Mouse (Mus musculus): ENCODE data around the gene Hoxc12. TPM values are rescaled to one million over a fixed set of nuclear protein-coding genes. Genes with fewer than 3 reads are reported as not detected.

The Hoxc12 gene
- polyA plus RNA-seq, 1 experiment from 2014 or later = not detected

DNA sequence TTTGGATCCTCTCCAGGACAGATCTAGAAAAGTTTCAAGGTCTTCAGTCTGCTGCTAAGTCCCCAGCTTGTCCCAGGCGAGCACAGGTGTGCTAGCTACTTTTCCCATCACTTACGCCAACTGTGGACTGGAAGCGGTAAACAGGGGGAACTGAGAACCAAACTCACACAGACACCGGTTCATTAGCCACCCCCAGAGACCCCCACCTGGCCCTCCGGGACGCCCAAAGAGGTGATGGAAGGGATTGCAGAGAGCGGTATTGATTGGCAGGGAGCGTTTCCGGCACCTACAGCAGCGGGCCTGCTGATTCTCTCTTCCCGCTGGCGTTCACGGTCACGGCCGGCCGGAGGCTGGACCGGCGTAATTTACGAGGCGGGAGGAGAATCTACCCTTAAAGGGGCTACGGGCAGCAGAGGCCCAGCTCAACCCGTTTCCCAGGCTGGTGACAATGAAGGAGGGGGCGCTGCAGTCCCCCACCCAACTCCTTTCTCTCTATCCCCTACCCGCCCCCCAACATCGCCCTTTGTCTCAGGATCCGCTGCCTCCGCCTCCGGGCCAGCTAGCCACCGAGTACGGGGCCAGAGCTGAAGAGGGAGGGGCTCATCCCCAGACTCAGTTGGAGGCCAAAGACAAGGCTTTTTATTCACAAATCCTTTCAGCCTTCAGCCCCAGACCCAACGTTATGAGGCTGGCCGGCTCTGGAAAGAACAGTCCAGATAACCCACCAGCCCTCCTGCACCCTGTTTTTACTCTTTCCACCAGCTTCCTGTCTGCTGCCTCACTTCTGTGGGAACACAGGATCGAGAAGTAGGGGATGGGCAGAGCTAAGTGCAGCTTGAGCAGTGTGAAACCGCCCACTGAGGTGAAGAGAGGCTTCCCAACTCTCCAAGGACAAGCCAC lies 2.9 kb downstream of the Hoxc12 start:
- peaks cover 13% of the 10 kb centered on the region; the same call in 1 of the 2 replicates for H3K4me1 ChIP-seq
- no peaks in the 10 kb centered on the region for H3K9me3 ChIP-seq
- H3K4me2 ChIP-seq = no peak overlapping the region
- no peak overlapping the region for H3K4me3 ChIP-seq
- ATAC-seq (ENCODE audit: extremely low read depth, insufficient number of reproducible peaks, low FRiP score, low TSS enrichment) = no peak
- H3K27me3 ChIP-seq (replicated peaks) = peaks cover 100% of the 10 kb centered on the region
- 1% methylated on average over 30 of the region's 34 CpGs for WGBS
- H3K36me3 ChIP-seq = no peaks in the 10 kb centered on the region
- no peak overlapping the region for H3K27ac ChIP-seq (replicated peaks)
- no peak overlapping the region for H3K9ac ChIP-seq

DNA sequence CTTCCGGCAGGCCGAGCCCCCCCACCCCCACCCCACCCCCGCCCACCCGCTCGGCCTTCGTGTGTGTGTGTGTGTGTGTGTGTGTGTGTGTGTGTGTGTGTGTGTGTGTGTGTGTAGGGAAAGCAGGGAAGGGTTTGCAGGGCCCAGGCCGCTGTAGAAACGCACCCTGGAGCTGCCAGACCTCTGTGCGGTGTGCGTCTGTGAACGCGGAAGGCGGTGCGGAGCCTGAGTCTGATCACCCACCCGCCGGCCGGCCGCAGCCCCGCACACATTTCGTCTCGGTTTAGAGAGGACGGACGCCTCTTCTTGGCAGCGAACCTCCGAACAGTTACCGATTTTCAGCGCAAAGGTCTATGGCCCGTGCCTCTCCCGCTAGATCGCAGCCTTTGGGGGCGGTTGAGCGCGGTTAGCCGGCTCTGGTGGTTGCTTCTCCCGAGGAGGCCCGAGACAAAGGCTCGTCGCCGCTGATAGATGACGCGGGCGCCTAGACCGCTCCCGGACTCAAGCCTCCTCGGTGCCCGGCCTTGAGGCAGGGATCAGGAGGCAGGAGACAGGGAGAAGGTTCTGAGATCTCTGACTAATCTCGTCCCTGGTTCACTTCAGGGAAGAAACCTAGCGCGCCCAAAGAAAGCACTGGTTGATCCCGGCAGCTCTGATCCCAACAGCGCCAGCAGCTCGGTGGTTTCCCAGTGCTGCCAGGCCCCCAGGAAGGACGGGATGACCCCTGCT lies 6.3 kb downstream of the Hoxc12 start:
- Histone ChIP-seq H3K4me3 (peak overlapping the region; percentile 40), H3K27me3 (replicated peaks) (peaks cover 100% of the 10 kb centered on the region), H3K27ac (replicated peaks) (no peak overlapping the region), H3K4me2 (peak overlapping the region; percentile 66), H3K9ac (0 out of 2 replicates have a peak overlapping the region, but pooled peaks have one; percentile 50), H3K36me3 (no peaks in the 10 kb centered on the region), H3K9me3 (no peaks in the 10 kb centered on the region), H3K4me1 (peaks cover 6% of the 10 kb centered on the region; the same call in 1 of the 2 replicates)
- no peak for ATAC-seq (ENCODE audit: extremely low read depth, insufficient number of reproducible peaks, low FRiP score, low TSS enrichment)
- 1% methylated on average over 53 of the region's 53 CpGs for WGBS

DNA sequence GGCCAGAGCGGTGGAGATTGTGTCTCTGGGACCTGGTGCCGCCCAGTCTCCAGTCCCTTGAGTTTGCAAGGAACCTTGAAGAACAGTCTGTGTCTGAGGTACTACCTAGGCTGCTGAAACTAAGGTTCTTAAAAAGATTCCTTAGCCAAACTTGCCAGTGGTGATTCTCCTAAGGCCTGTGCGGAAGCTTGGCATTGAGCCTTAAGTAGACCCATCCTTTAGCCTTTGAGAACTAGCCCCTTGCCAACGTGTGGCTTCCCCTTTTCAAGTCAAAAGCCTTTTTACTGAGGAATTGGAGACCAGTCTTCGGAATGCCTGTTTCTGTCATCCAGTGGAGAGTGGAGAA lies 6.9 kb downstream of the Hoxc12 start:
- Histone ChIP-seq H3K4me3 (peak overlapping the region; percentile 40), H3K27me3 (replicated peaks) (peaks cover 100% of the 10 kb centered on the region), H3K9me3 (no peaks in the 10 kb centered on the region), H3K9ac (no peak overlapping the region), H3K4me1 (peaks cover 6% of the 10 kb centered on the region; the same call in 1 of the 2 replicates), H3K4me2 (peak overlapping the region; percentile 66), H3K36me3 (no peaks in the 10 kb centered on the region), H3K27ac (replicated peaks) (no peak overlapping the region)
- WGBS = 3% methylated on average over 5 of the region's 5 CpGs
- no peak for ATAC-seq (ENCODE audit: extremely low read depth, insufficient number of reproducible peaks, low FRiP score, low TSS enrichment)

DNA sequence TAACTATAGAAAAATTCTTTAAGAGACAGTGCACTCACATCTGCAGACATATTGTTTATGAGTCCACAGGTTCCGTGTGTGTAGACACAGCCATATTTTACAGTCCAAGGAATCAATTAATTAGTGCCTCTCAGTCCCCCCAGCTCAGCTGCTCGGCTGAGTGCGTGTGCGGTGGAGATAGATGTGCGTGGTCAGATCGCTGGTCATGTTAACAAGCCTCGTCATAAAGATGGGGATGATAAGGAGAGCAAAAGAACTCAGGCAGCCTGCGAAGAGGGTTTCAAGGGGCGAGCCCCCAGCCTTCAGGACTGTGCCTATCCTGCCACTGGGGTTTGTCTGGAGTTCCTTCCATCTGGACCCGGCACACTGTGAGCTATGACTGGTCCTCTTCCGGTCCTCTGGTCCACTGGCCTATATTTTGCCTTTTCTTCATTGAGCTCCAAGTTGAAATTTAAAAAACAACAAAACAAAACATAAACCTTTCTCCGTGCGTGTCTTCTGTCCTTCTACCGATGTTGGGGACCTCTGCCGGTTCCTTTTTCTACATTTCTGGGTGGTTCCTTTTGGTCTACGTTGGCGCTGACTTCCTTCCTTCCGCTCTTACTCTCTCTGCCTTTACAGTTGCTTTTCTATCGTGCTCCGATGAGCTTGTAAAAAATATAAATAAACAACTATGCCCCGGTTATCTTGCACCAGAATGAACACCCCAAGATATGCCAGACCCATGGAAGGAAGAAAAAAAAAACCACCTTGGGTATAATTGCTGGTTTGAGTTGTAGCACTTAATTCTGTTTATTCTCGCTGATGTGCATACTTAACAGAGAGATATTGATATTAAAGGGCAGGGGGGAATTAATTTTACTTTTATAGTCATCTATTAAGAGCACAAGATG lies 8.9 kb downstream of the Hoxc12 start:
- H3K27ac ChIP-seq (replicated peaks) = no peak overlapping the region
- H3K9ac ChIP-seq = no peak overlapping the region
- no peaks in the 10 kb centered on the region for H3K9me3 ChIP-seq
- no peak overlapping the region for H3K4me2 ChIP-seq
- peaks cover 6% of the 10 kb centered on the region; the same call in 1 of the 2 replicates for H3K4me1 ChIP-seq
- H3K27me3 ChIP-seq (replicated peaks) = peaks cover 100% of the 10 kb centered on the region
- no peak overlapping the region for H3K4me3 ChIP-seq
- WGBS = 12% methylated on average over 22 of the region's 22 CpGs
- H3K36me3 ChIP-seq = no peaks in the 10 kb centered on the region
- ATAC-seq (ENCODE audit: extremely low read depth, insufficient number of reproducible peaks, low FRiP score, low TSS enrichment) = no peak

DNA sequence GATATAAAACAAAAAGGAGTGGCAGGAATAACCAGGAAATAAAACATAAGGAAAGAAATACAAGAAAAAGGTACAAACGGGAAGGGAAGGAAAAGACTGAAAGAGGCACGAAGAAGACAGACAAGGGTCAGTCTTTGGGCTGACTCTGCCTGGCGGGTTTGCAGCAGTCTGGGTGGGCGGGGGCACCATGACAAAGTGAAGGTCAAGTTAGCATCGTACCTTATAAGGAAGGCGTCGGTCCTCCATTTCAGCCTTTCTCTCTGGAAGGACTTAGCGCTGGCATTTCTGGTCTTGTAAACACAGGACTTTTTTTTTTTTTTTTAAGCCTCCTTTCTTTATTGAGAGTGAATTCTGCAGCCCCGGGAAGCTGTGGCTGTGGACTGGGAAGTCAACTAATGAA lies 10.7 kb downstream of the Hoxc12 start:
- no peak for ATAC-seq (ENCODE audit: extremely low read depth, insufficient number of reproducible peaks, low FRiP score, low TSS enrichment)

GRCm38 (mm10) chr15:102948842-102949241 lies 12.3 kb downstream of the Hoxc12 start:
- Histone ChIP-seq H3K4me1 (no peaks in the 10 kb centered on the region), H3K27me3 (replicated peaks) (peaks cover 100% of the 10 kb centered on the region), H3K9me3 (no peaks in the 10 kb centered on the region), H3K4me3 (no peak overlapping the region), H3K9ac (no peak overlapping the region), H3K36me3 (no peaks in the 10 kb centered on the region), H3K4me2 (no peak overlapping the region), H3K27ac (replicated peaks) (no peak overlapping the region)
- 22% methylated on average over 2 of the region's 2 CpGs for WGBS
- ATAC-seq (ENCODE audit: extremely low read depth, insufficient number of reproducible peaks, low FRiP score, low TSS enrichment) = no peak

More for the DNA sequence above, 10.7 kb downstream of the Hoxc12 start:
- Histone ChIP-seq H3K4me1 (peaks cover 6% of the 10 kb centered on the region; the same call in 1 of the 2 replicates), H3K9ac (no peak overlapping the region), H3K9me3 (no peaks in the 10 kb centered on the region), H3K36me3 (no peaks in the 10 kb centered on the region), H3K4me3 (no peak overlapping the region), H3K4me2 (no peak overlapping the region), H3K27me3 (replicated peaks) (peaks cover 100% of the 10 kb centered on the region), H3K27ac (replicated peaks) (no peak overlapping the region)
- 2% methylated on average over 9 of the region's 9 CpGs for WGBS

GRCm38 (mm10) chr15:102949696-102950095 lies 13.1 kb downstream of the Hoxc12 start:
- H3K9me3 ChIP-seq = no peaks in the 10 kb centered on the region
- no peaks in the 10 kb centered on the region for H3K36me3 ChIP-seq
- no peak overlapping the region for H3K4me2 ChIP-seq
- WGBS = 2% methylated on average over 20 of the region's 20 CpGs
- peaks cover 100% of the 10 kb centered on the region for H3K27me3 ChIP-seq (replicated peaks)
- no peak overlapping the region for H3K9ac ChIP-seq
- no peak overlapping the region for H3K4me3 ChIP-seq
- H3K4me1 ChIP-seq = no peaks in the 10 kb centered on the region
- H3K27ac ChIP-seq (replicated peaks) = no peak overlapping the region
- ATAC-seq (ENCODE audit: extremely low read depth, insufficient number of reproducible peaks, low FRiP score, low TSS enrichment) = no peak

GRCm38 (mm10) chr15:102950877-102951276 lies 14.3 kb downstream of the Hoxc12 start:
- Histone ChIP-seq H3K9me3 (no peaks in the 10 kb centered on the region), H3K36me3 (no peaks in the 10 kb centered on the region), H3K27me3 (replicated peaks) (peaks cover 100% of the 10 kb centered on the region), H3K4me1 (no peaks in the 10 kb centered on the region; the same call in 1 of the 2 replicates), H3K9ac (no peak overlapping the region), H3K27ac (replicated peaks) (no peak overlapping the region), H3K4me3 (no peak overlapping the region), H3K4me2 (no peak overlapping the region)
- ATAC-seq (ENCODE audit: extremely low read depth, insufficient number of reproducible peaks, low FRiP score, low TSS enrichment) = no peak
- WGBS = 10% methylated on average over 2 of the region's 2 CpGs

DNA sequence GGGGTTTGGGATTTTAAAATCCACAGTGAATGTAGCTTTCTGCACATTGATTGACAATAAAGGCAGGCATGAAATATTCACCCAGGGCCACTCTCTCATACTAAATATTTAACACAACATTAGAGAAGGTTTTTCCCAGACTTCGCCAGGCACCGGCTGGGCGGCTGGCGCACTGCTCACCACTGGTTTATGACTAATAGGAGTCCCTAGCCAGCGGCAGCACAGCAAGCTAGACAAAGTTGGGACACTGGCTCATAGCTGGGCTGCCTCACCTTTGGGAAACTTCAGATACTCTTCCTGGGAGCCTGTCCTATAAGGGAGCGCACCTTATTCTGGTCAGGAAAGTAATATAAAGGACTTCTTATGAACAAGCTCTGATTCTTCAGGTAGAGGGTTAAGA lies 17.0 kb downstream of the Hoxc12 start:
- Histone ChIP-seq H3K4me2 (no peak overlapping the region), H3K36me3 (no peaks in the 10 kb centered on the region), H3K4me3 (no peak overlapping the region), H3K27ac (replicated peaks) (no peak overlapping the region), H3K27me3 (replicated peaks) (peaks cover 100% of the 10 kb centered on the region), H3K9ac (no peak overlapping the region), H3K9me3 (no peaks in the 10 kb centered on the region), H3K4me1 (peaks cover 5% of the 10 kb centered on the region; the same call in 1 of the 2 replicates)
- ATAC-seq (ENCODE audit: extremely low read depth, insufficient number of reproducible peaks, low FRiP score, low TSS enrichment) = no peak
- 4% methylated on average over 6 of the region's 6 CpGs for WGBS

- Histone ChIP-seq H3K4me3 (no peak within 1 kb of the TSS), H3K4me1 (peaks cover 5% of the 10 kb centered on the region; the same call in 1 of the 2 replicates), H3K27ac (replicated peaks) (no peak within 1 kb of the TSS), H3K27me3 (replicated peaks) (peaks cover 100% of the 10 kb centered on the region), H3K36me3 (no peaks in the 10 kb centered on the region), H3K4me2 (no peak within 1 kb of the TSS), H3K9me3 (no peaks in the 10 kb centered on the region), H3K9ac (no peak within 1 kb of the TSS)
- WGBS = under 1% methylated on average over 57 of the region's 57 CpGs
- no peak for ATAC-seq (ENCODE audit: extremely low read depth, insufficient number of reproducible peaks, low FRiP score, low TSS enrichment)
Observed at GRCm38 (mm10) chr15:102954192-102955006, 17.8 kb downstream of the Hoxc12 start, which contains the start of gene Hoxc11. Hoxc11 (plus strand) TSS chr15:102954427.
